Mouse (Mus musculus) olfactory bulb, adult 2 months (tissue): ENCODE data around the gene Rora.

Experiments
- CTCF ChIP-seq: fragments of 200-500 bp; IDR thresholded peaks from 2 replicates; pipeline ENCODE4 v1.5.1; 2012; ENCODE audit warnings: low read depth, mild to moderate bottlenecking, low read length, moderate library complexity; ENCODE audit not compliant: insufficient read depth
- POLR2A ChIP-seq: fragments of 200-500 bp; IDR thresholded peaks from 2 replicates; pipeline ENCODE4 v1.6.1; 2012; ENCODE audit warnings: mild to moderate bottlenecking, low read depth, low read length, moderate library complexity; ENCODE audit not compliant: insufficient read depth

DNA sequence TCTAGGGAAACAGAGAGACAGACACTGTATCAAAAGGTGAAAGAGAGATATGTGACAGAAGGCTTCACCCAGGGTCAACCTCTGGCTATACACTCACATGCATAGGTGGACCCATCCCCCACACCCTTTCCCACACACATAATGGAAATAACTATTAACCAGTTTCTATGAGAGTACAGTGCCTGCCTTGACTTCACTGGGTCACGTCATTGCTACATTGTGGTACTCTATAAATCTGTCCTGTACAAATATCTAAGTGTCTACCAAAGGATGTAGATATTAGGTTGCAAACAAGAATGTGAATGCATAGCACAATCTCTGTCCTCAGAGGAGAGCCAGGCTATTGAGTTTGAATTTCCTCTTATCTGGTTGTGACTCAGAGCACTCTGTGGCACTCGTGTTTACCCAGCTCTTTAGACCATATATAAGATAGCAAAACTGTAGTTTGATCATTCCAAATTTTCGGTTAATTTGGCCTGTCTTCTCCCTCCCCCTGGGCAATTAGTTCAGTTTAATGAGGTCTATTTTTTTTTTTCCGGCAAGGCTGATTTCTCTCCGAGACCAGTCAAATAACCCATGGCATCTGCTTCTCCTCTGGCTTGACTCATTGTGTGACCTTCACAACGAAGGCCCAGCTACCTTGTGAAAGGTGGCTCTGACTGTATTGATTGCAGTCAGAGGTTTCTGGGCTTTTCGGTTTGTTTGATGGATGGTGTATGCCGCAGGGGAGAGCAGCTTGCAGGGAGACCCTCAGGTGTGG is 502.4 kb downstream of the Rora start:
- TF ChIP-seq POLR2A (no peak), CTCF (no peak)
